Mouse (Mus musculus) G1E (cell line): ENCODE measurements around the gene Col13a1. TPM values are rescaled to one million over a fixed set of nuclear protein-coding genes. Genes with fewer than 3 reads are reported as not detected.

Source experiments
- ATAC-seq: 2 replicates; pipeline ENCODE4 v1.8.0; 2016; ENCODE audit warnings: mild to moderate bottlenecking; ENCODE audit not compliant: insufficient number of reproducible peaks, poor library complexity, low FRiP score, severe bottlenecking; ENCODE audit errors: extremely low read depth
- DNase-seq: peaks from one replicate; pipeline ENCODE4 v3.0.0; 2012; ENCODE audit warnings: low spot score
- H3K27me3 ChIP-seq: 2 replicates; pipeline ENCODE4 v1.6.1; 2012; ENCODE audit warnings: mild to moderate bottlenecking, low read length, inconsistent platforms; ENCODE audit not compliant: insufficient read depth
- H3K36me3 ChIP-seq: replicated peaks from 2 replicates; pipeline ENCODE3; 2012; ENCODE audit warnings: mild to moderate bottlenecking, inconsistent platforms
- H3K4me1 ChIP-seq: 2 replicates; pipeline ENCODE4 v1.6.1; 2012; ENCODE audit warnings: low read depth, low read length, inconsistent platforms, mixed read lengths; ENCODE audit not compliant: insufficient read depth
- H3K4me3 ChIP-seq: 2 replicates; pipeline ENCODE4 v1.5.1; 2012; ENCODE audit warnings: low read depth, mild to moderate bottlenecking, inconsistent platforms, low read length, moderate library complexity, mixed read lengths
- H3K9me3 ChIP-seq: replicated peaks from 2 replicates; pipeline ENCODE4 v1.6.1; 2012; ENCODE audit warnings: inconsistent platforms
- CTCF ChIP-seq: IDR thresholded peaks from 2 replicates; pipeline ENCODE4 v1.5.1; 2012; ENCODE audit warnings: low read depth, low read length, inconsistent platforms, mixed read lengths
- GATA1 ChIP-seq: IDR thresholded peaks from 2 replicates; pipeline ENCODE4 v1.6.1; 2012; ENCODE audit warnings: borderline replicate concordance, low read length, inconsistent platforms, mixed read lengths
- GATA2 ChIP-seq: IDR thresholded peaks from 2 replicates; pipeline ENCODE4 v1.6.1; 2012; ENCODE audit warnings: low read depth, low read length, inconsistent platforms, borderline replicate concordance
- POLR2AphosphoS5 ChIP-seq: IDR thresholded peaks from 2 replicates; pipeline ENCODE4 v1.6.1; 2012; ENCODE audit warnings: low read depth, low read length, inconsistent platforms; ENCODE audit not compliant: insufficient replicate concordance
- TAL1 ChIP-seq: conservative IDR thresholded peaks from 2 replicates; pipeline ENCODE4 v1.6.1; 2012; ENCODE audit warnings: low read depth, low read length, inconsistent platforms, mixed read lengths
- polyA plus RNA-seq: library from polyadenylated mRNA; stranded (reverse); fragments of >175 nt; gene quantifications from 2 replicates; pipeline ENCODE4 v1.2.3, GENCODE M21; 2012
- total RNA-seq, 2 experiments: library from RNA; stranded (forward) in 1 of 2; stranded (reverse) in 1 of 2; fragments of 200-1000 nt in 1 of 2; fragments of >200 nt in 1 of 2; fragmentation: Nextera tagmentation in 1 of 2; gene quantifications; 2 replicates each; pipeline ENCODE4 v1.2.3; 2014 to 2017

The Col13a1 gene
- total and polyA plus RNA-seq, 3 experiments: 0.05 TPM; not detected in 2

DNA sequence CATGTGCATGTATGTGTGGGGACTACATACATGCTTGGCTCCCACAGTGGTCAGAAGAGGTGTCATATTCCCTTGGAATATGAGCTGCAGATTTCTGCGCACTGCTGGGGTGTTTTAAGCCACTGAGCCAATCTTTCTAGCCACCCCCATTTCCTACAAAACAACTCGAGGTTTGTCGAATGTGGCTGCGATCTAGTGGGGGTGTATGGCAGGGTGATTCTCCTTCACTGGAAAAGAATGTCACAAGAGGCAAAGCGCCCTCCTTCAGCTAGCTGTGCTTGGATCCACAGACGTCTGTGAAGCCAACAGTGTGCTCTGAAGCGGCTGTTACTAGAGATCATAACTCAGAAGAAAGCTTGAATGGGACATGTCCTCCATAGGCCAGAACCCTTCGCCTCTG lies 141.6 kb downstream of the Col13a1 start:
- Histone ChIP-seq H3K36me3 (no peaks in the 10 kb centered on the region), H3K4me3 (no peak overlapping the region), H3K4me1 (no peaks in the 10 kb centered on the region), H3K27me3 (no peaks in the 10 kb centered on the region), H3K9me3 (no peaks in the 10 kb centered on the region)
- TF ChIP-seq GATA1 (no peak), GATA2 (no peak), CTCF (no peak), POLR2AphosphoS5 (no peak), TAL1 (no peak)
- no peak for ATAC-seq
- no peak for DNase-seq

DNA sequence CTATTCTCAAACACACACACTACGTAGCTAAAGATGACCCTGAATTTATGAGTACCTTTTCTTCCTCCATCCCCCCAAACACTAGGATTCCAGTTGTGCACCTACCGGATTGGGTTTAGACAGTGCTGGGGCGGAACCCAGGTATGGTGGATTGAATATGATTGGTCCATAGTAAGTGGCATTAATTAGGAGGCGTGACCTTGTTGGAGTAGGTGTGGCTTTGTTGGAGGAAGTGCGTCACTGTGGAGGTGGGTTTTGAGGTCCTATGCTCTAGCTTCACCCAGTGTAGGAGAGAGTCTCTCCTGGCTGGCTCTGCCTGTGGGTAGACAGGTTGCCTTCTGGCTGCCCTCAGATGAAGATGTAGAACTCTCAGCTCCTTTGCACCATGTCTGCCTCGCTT lies 144.6 kb downstream of the Col13a1 start:
- no peak overlapping the region for H3K4me3 ChIP-seq
- no peaks in the 10 kb centered on the region for H3K27me3 ChIP-seq
- DNase-seq (no peak), ATAC-seq (no peak)
- H3K4me1 ChIP-seq: no peaks in the 10 kb centered on the region
- TF ChIP-seq TAL1: no peak
- TF ChIP-seq CTCF: no peak
- TF ChIP-seq POLR2AphosphoS5: no peak
- TF ChIP-seq GATA2: no peak
- TF ChIP-seq GATA1: no peak
- no peaks in the 10 kb centered on the region for H3K9me3 ChIP-seq
- H3K36me3 ChIP-seq: no peaks in the 10 kb centered on the region

DNA sequence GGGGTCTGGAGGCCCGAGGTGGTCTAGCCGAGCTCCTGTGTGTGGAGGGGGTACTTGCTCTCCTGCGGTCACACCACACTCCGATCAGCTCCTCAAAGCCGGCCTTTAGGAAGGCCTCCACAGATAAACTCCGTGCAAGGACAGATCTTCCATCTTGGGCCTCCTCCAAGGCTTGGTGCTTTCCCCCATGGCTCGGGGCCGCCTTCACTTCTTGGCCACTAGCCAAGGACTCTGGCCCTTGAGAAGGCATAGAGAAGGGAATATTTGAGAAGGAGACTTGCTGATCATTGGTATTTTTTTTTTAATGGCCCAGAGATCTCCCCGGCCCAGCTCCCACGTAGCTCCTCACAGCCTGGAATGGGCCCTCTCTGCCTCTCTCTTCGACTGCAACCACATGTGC lies 146.2 kb downstream of the Col13a1 start:
- TF ChIP-seq POLR2AphosphoS5: no peak
- Histone ChIP-seq H3K4me3 (no peak overlapping the region), H3K36me3 (no peaks in the 10 kb centered on the region), H3K4me1 (no peaks in the 10 kb centered on the region), H3K9me3 (no peaks in the 10 kb centered on the region), H3K27me3 (no peaks in the 10 kb centered on the region)
- DNase-seq (no peak), ATAC-seq (no peak)

DNA sequence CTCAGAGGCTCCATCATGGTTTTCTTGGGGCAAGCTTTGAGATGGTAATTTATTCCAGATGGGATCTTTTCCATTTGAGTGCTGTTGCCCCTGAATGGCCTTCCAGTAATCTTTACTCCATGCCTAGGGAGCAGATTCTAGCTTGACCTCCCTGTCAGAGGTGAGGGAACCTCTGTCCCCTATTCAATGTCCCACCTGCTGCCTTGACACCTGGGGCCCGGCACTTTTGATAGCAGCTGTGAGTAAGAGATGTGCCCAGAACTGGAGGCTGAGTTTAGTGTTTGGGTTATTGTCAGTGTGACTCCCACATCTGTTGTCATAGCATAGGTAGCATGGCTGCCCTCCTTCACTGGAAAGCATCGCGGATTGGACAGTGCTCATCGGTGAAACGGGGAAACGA lies 147.2 kb downstream of the Col13a1 start:
- H3K27me3 ChIP-seq: no peaks in the 10 kb centered on the region
- no peak for DNase-seq
- TF ChIP-seq POLR2AphosphoS5: no peak
- no peak for TF ChIP-seq TAL1
- TF ChIP-seq GATA1: no peak
- no peak for TF ChIP-seq CTCF
- no peak for TF ChIP-seq GATA2
- no peaks in the 10 kb centered on the region for H3K4me1 ChIP-seq
- H3K9me3 ChIP-seq: no peaks in the 10 kb centered on the region
- H3K4me3 ChIP-seq: no peak overlapping the region
- H3K36me3 ChIP-seq: no peaks in the 10 kb centered on the region
- no peak for ATAC-seq

DNA sequence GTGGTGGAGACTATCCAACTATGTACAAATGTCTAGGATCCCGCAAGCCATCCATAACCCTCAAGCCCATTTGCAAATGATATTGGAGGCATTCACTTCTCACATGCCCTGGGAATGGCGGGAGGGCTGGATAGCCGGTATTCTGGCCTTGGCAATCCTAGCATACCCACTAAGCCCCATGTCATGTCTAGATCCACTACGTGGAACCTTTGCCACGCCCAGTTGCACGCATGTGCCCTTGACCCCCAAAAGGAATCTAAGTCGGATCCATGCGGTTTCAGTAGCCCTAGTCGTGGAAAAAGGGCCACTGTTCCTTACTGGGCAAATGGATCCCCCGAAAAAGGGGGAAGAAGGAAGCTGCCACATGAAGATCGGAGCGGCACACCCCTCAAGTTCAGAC lies 147.7 kb downstream of the Col13a1 start:
- no peak for ATAC-seq
- DNase-seq: no peak
- Histone ChIP-seq H3K9me3 (no peaks in the 10 kb centered on the region), H3K27me3 (no peaks in the 10 kb centered on the region), H3K36me3 (no peaks in the 10 kb centered on the region), H3K4me1 (no peaks in the 10 kb centered on the region), H3K4me3 (no peak overlapping the region)
- TF ChIP-seq GATA2 (no peak), CTCF (no peak), GATA1 (no peak), POLR2AphosphoS5 (no peak), TAL1 (no peak)

DNA sequence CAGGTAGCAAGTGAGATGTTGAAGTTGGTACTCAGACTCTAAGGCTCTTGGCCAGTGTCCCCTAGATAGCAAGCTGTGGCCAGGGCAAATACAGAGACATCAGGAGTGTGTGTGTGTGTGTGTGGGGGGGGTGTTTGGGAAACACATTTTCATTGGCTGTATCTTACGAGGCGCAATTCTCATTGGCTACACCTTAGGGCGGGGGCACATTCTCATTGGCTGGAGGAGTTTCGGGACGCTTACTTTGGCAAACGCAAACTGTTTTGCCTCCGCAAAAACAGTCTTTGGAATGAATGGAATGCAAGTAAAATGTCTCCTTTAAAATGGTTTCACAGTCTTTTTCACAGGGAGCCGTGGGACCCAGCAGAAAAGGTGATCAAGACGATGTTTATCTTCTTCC lies 148.1 kb downstream of the Col13a1 start:
- no peak for TF ChIP-seq TAL1
- no peak for TF ChIP-seq CTCF
- no peak for TF ChIP-seq POLR2AphosphoS5
- TF ChIP-seq GATA1: no peak
- no peak for TF ChIP-seq GATA2
- Histone ChIP-seq H3K9me3 (no peaks in the 10 kb centered on the region), H3K36me3 (no peaks in the 10 kb centered on the region), H3K4me3 (no peak overlapping the region), H3K4me1 (no peaks in the 10 kb centered on the region), H3K27me3 (no peaks in the 10 kb centered on the region)
- ATAC-seq: no peak
- DNase-seq: no peak

DNA sequence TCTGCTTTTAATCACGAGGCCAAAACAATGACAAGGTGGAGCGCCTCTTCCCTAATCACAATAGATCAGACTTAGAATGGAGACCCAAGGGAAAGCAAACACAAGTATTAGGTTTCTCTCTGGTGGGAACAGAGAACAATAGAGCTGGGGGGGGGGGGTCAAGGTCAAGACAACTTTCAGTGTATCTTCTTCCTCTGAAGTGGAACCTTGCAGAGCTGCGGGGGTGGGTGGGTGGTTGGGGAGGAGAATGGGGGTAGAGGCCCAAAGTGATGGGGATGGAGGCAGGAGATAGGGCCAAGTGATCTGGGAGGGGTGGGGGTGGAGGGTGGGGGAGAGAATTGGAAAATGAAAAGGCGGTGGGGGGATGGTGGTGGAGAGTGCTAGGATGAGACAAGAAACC lies 149.9 kb downstream of the Col13a1 start:
- Histone ChIP-seq H3K4me3 (no peak overlapping the region), H3K4me1 (no peaks in the 10 kb centered on the region), H3K9me3 (no peaks in the 10 kb centered on the region), H3K27me3 (no peaks in the 10 kb centered on the region), H3K36me3 (no peaks in the 10 kb centered on the region)
- no peak for DNase-seq
- ATAC-seq: no peak
- TF ChIP-seq GATA1 (no peak), TAL1 (no peak), CTCF (no peak), POLR2AphosphoS5 (no peak), GATA2 (no peak)
